Mouse (Mus musculus): ENCODE data around the gene Hcn2. TPM values are rescaled to one million over a fixed set of nuclear protein-coding genes. Genes with fewer than 3 reads are reported as not detected.

Hcn2 gene
- total RNA-seq, 2 experiments from 2014 or later, result 129 to 142 TPM

GRCm38 (mm10) chr10:79713163-79713562 is 3.3 kb upstream of the Hcn2 start:
- intact Hi-C loops (cut with DNase I), result no loop called here
- peak overlapping the region; percentile 63 for H3K27ac ChIP-seq
- TF ChIP-seq CTCF (IDR thresholded peaks at IDR 0.05), result no peak
- H3K4me3 ChIP-seq, result no peak overlapping the region
- DNase-seq (ENCODE audit: extremely low spot score in 1 of 2, low spot score in 2 of 2), result no peak

DNA sequence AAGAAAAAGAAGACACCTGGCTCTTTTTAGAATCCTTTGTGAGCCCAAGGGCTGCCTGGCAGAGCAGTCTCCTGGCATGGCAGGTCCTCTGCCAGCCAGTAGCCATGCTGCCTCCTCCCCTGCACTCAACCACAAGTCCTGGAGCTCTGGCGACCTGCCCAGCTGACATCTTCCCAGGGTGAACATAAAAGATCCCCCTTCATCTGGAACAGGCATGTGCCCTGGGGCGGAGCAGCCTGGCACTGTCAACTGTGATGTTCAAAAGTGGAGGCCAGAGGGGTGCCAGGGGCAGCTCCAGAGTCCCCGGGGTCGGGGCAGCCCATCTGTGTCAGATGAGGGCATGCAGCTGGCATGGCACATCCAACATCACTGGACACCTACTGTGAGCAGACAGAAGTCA is 1.4 kb upstream of the Hcn2 start:
- no peak overlapping the region for H3K27ac ChIP-seq
- DNase-seq (ENCODE audit: extremely low spot score in 1 of 2, low spot score in 2 of 2), result no peak
- H3K4me3 ChIP-seq, result no peak overlapping the region
- TF ChIP-seq CTCF (IDR thresholded peaks at IDR 0.05), result no peak
- intact Hi-C loops (cut with DNase I), result no loop called here

GRCm38 (mm10) chr10:79716988-79717355 is 538 bp downstream of the Hcn2 start:
- TF ChIP-seq CTCF (IDR thresholded peaks at IDR 0.05), result no peak
- H3K4me3 ChIP-seq, result peak overlapping the region; percentile 84
- intact Hi-C loops (cut with DNase I), result no loop called here
- DNase-seq (ENCODE audit: extremely low spot score in 1 of 2, low spot score in 2 of 2), result peak; percentile 61 to 74
- peak overlapping the region; percentile 47 for H3K27ac ChIP-seq

- intact Hi-C loops (cut with DNase I), result no loop called here
- DNase-seq (ENCODE audit: extremely low spot score in 1 of 2, low spot score in 2 of 2), result no peak
- no peak for TF ChIP-seq CTCF (IDR thresholded peaks at IDR 0.05)
- peak overlapping the region; percentile 84 for H3K4me3 ChIP-seq
- H3K27ac ChIP-seq, result peak overlapping the region; percentile 47
These were observed 1.4 kb downstream of the Hcn2 start for GRCm38 (mm10) chr10:79717640-79718357.

GRCm38 (mm10) chr10:79721089-79721488 is 4.7 kb downstream of the Hcn2 start:
- no peak for DNase-seq (ENCODE audit: extremely low spot score in 1 of 2, low spot score in 2 of 2)
- H3K27ac ChIP-seq, result no peak overlapping the region
- no peak overlapping the region for H3K4me3 ChIP-seq
- intact Hi-C loops (cut with DNase I), result no loop called here
- TF ChIP-seq CTCF (IDR thresholded peaks at IDR 0.05), result no peak

DNA sequence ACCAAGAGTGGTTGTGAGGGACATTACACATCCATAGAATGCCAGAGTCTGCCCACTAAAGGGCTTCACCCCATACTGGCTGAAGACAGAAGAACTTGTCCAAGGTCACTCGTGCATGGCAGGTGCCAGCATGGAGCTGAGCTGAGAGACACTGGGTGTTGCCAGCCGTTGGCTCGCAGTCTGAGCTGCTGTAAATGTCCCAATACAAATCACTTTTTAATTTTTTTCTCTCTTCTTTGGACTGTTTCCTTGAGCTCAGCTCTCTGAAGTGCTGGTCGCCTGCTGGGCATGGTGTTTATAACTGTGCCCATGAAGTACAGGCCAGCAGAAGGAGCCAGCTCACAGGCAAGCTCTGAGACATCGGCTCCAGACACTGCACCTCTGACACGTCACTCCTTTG is 6.6 kb downstream of the Hcn2 start:
- H3K4me3 ChIP-seq, result no peak overlapping the region
- H3K27ac ChIP-seq, result peak overlapping the region; percentile 33
- TF ChIP-seq CTCF (IDR thresholded peaks at IDR 0.05), result no peak
- DNase-seq (ENCODE audit: extremely low spot score in 1 of 2, low spot score in 2 of 2), result no peak
- intact Hi-C loops (cut with DNase I), result no loop called here

DNA sequence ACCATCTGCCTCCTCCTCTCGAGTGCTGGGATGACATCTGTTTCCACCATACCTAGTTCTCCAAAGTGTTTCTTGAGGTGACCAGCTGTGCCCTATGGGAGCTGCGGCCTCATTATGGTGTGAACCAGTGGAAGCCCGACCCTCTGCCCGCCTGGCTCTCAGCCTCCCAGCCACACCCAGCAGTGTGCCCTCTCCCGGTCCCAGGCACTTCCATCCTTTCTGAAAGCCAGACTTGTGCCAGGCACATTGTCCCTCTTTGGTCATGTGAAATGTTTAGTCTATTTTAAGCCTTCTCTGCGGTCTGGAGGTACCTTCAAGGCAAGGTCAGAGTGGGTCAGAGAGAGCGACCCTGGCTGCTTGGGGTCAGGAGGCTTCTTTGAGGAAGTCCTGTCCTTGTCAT is 7.3 kb downstream of the Hcn2 start:
- no peak overlapping the region for H3K4me3 ChIP-seq
- no peak overlapping the region; the same call in 1 of the 2 replicates for H3K27ac ChIP-seq
- no peak for TF ChIP-seq CTCF (IDR thresholded peaks at IDR 0.05)
- no peak for DNase-seq (ENCODE audit: extremely low spot score in 1 of 2, low spot score in 2 of 2)
- intact Hi-C loops (cut with DNase I), result no loop called here

- intact Hi-C loops (cut with DNase I), result no loop called here
- no peak overlapping the region for H3K4me3 ChIP-seq
- no peak overlapping the region for H3K27ac ChIP-seq
- no peak for DNase-seq (ENCODE audit: extremely low spot score in 1 of 2, low spot score in 2 of 2)
- peak; percentile 66 for TF ChIP-seq CTCF (IDR thresholded peaks at IDR 0.05)
These were observed 9.7 kb downstream of the Hcn2 start for GRCm38 (mm10) chr10:79726090-79726489.

- intact Hi-C loops (cut with DNase I), result no loop called here
- DNase-seq (ENCODE audit: extremely low spot score in 1 of 2, low spot score in 2 of 2), result no peak
- TF ChIP-seq CTCF (IDR thresholded peaks at IDR 0.05), result no peak
- H3K4me3 ChIP-seq, result no peak overlapping the region
- peak overlapping the region; percentile 37; the same call in 1 of the 2 replicates for H3K27ac ChIP-seq
These were observed 12.2 kb downstream of the Hcn2 start for GRCm38 (mm10) chr10:79728323-79729249.

GRCm38 (mm10) chr10:79729357-79729965 is 13.0 kb downstream of the Hcn2 start:
- DNase-seq (ENCODE audit: extremely low spot score in 1 of 2, low spot score in 2 of 2), result peak in 1 of 2 experiments; percentile 59
- intact Hi-C loops (cut with DNase I), result no loop called here

DNA sequence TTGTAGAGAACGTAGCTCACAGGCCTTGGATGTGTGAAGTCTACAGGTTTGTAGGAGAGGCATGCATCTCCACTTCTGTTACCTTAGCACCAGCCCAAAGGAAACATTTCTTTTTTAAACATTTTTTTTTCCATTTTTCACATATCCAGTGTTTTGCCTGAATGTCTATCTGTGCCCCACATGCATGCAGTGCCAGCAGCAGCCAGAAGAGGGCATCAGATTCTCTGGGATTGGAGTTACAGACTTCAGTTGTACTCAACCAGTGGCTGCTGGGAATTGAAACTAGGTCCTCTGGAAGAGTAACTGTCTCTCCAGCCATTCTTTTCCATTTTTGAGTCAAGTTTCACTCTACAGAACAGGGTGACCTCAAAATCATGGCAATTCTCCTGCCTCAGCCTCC is 16.1 kb downstream of the Hcn2 start:
- intact Hi-C loops (cut with DNase I), result no loop called here
- Histone ChIP-seq H3K4me3 (no peak overlapping the region), H3K27ac (no peak overlapping the region)
- peak; percentile 71 for TF ChIP-seq CTCF (IDR thresholded peaks at IDR 0.05)
- DNase-seq (ENCODE audit: extremely low spot score in 1 of 2, low spot score in 2 of 2), result no peak

More at GRCm38 (mm10) chr10:79729357-79729965, 13.0 kb downstream of the Hcn2 start:
- Histone ChIP-seq H3K27ac (peak overlapping the region; percentile 42; the same call in 1 of the 2 replicates), H3K4me3 (no peak overlapping the region)
- no peak for TF ChIP-seq CTCF (IDR thresholded peaks at IDR 0.05)

DNA sequence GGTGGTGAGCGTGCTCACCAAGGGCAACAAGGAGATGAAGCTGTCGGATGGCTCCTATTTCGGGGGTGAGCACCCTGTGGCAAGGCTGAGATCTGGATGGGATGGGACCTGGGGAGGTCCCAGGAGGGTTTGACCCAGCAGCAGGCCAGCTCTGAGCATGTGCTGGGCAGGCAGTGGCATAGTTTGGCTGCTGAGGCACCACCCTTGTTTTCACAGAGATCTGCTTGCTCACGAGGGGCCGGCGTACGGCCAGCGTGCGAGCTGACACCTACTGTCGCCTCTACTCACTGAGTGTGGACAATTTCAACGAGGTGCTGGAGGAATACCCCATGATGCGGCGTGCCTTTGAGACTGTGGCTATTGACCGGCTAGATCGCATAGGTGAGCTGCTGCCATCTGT is 17.4 kb downstream of the Hcn2 start:
- H3K27ac ChIP-seq, result no peak overlapping the region
- TF ChIP-seq CTCF (IDR thresholded peaks at IDR 0.05), result no peak
- no peak overlapping the region for H3K4me3 ChIP-seq
- no peak for DNase-seq (ENCODE audit: extremely low spot score in 1 of 2, low spot score in 2 of 2)
- intact Hi-C loops (cut with DNase I), result no loop called here
